Mouse (Mus musculus): ENCODE results near the gene Scgb1b17. TPM values are rescaled to one million over a fixed set of nuclear protein-coding genes. Genes with fewer than 3 reads are reported as not detected.

Scgb1b17 gene
- not detected for polyA plus RNA-seq (2015; fragmentation: Illumina TruSeq; extraction: RNeasy Lipid Tissue Mini Kit (QIAGEN cat#74804); ENCODE audit: insufficient read depth, low replicate concordance)

DNA sequence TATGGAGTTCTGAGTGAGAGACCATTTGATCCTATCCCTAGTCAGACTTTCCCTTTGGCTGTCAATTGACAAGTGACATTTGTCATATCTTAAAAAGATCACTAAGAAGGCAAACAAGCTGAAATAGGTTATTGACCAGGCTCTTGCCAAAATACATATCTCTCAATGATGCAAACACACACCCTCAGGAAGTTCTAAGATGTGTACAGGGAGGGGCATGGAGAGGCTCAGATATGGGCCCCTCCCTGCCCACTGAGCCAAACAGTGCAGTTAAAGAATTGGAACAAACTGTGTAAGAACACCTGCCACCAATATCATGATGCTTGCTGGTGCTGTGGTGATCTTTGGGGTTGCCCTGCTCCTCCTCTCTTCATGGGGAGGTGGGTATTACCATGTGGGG lies at the start of gene Scgb1b17:
TSS of gene Scgb1b17 (plus strand) at position 301 of the 400 bp plus-strand sequence.

GRCm38 (mm10) chr7:33056461-33056860 lies 6.8 kb upstream of the Scgb1b17 start, which contains the start of gene Scgb2b17:
TSS of gene Scgb2b17 (minus strand) at chr7:33056561.

Other genes with a start within 250 kb of the Scgb1b17 start
- not detected for gene Scgb2b15, start 233.8 kb upstream of the Scgb1b17 start, polyA plus RNA-seq (2015; fragmentation: Illumina TruSeq; extraction: RNeasy Lipid Tissue Mini Kit (QIAGEN cat#74804); ENCODE audit: insufficient read depth, low replicate concordance)
- not detected for gene Scgb1b15, start 226.9 kb upstream of the Scgb1b17 start, polyA plus RNA-seq (2015; fragmentation: Illumina TruSeq; extraction: RNeasy Lipid Tissue Mini Kit (QIAGEN cat#74804); ENCODE audit: insufficient read depth, low replicate concordance)
- gene Scgb2b17, start 6.9 kb upstream of the Scgb1b17 start, polyA plus RNA-seq (2015; fragmentation: Illumina TruSeq; extraction: RNeasy Lipid Tissue Mini Kit (QIAGEN cat#74804); ENCODE audit: insufficient read depth, low replicate concordance): not detected
- not detected for gene Scgb2b18, start 110.4 kb downstream of the Scgb1b17 start, polyA plus RNA-seq (2015; fragmentation: Illumina TruSeq; extraction: RNeasy Lipid Tissue Mini Kit (QIAGEN cat#74804); ENCODE audit: insufficient read depth, low replicate concordance)
- gene Scgb1b18, start 122.1 kb downstream of the Scgb1b17 start, polyA plus RNA-seq (2015; fragmentation: Illumina TruSeq; extraction: RNeasy Lipid Tissue Mini Kit (QIAGEN cat#74804); ENCODE audit: insufficient read depth, low replicate concordance): not detected
- not detected for gene Scgb2b19, start 216.9 kb downstream of the Scgb1b17 start, polyA plus RNA-seq (2015; fragmentation: Illumina TruSeq; extraction: RNeasy Lipid Tissue Mini Kit (QIAGEN cat#74804); ENCODE audit: insufficient read depth, low replicate concordance)
- gene Scgb1b19, start 223.8 kb downstream of the Scgb1b17 start, polyA plus RNA-seq (2015; fragmentation: Illumina TruSeq; extraction: RNeasy Lipid Tissue Mini Kit (QIAGEN cat#74804); ENCODE audit: insufficient read depth, low replicate concordance): not detected